Mouse (Mus musculus) hindbrain, embryonic 14.5 days (tissue): ENCODE data around the gene Slitrk5. TPM values are rescaled to one million over a fixed set of nuclear protein-coding genes. Genes with fewer than 3 reads are reported as not detected.
"Not testable (repeated sequence)": the region's sequence is repeated elsewhere in the genome, so short reads cannot be mapped to it uniquely, and the experiment has no call there.

Experiments
- ATAC-seq: fragments of 200-750 bp; cut with Nextera tagmentation; 2 replicates; pipeline ENCODE4 v1.8.0; 2017; ENCODE audit warnings: moderate number of reproducible peaks, mild to moderate bottlenecking, moderate TSS enrichment, moderate library complexity; ENCODE audit not compliant: low FRiP score
- DNase-seq: peaks from one replicate; pipeline ENCODE4 v3.0.0-alpha.2; 2015; ENCODE audit warnings: low spot score
- H3K27ac ChIP-seq: fragments of 300-500 bp; sonication (generic); 2 replicates; pipeline ENCODE4 v1.5.1; 2014; ENCODE audit warnings: mild to moderate bottlenecking, moderate library complexity
- H3K27me3 ChIP-seq: fragments of 300-500 bp; sonication (generic); 2 replicates; pipeline ENCODE4 v1.6.1; 2014; ENCODE audit warnings: mild to moderate bottlenecking, low read length, mixed read lengths; ENCODE audit not compliant: control insufficient read depth, insufficient read depth
- H3K36me3 ChIP-seq: fragments of 300-500 bp; sonication (generic); replicated peaks from 2 replicates; pipeline ENCODE4 v1.6.1; 2014; ENCODE audit not compliant: control insufficient read depth, insufficient read depth
- H3K4me1 ChIP-seq: fragments of 300-500 bp; sonication (generic); replicated peaks from 2 replicates; pipeline ENCODE4 v1.6.1; 2014; ENCODE audit warnings: antibody characterized with exemption, low read length, mixed read lengths; ENCODE audit not compliant: control insufficient read depth, insufficient read depth
- H3K4me2 ChIP-seq: fragments of 300-500 bp; sonication (generic); replicated peaks from 2 replicates; pipeline ENCODE4 v1.6.1; 2014; ENCODE audit warnings: mild to moderate bottlenecking, moderate library complexity
- H3K4me3 ChIP-seq: fragments of 300-500 bp; sonication (generic); replicated peaks from 2 replicates; pipeline ENCODE4 v1.5.1; 2014; ENCODE audit warnings: mild to moderate bottlenecking, low read length
- H3K9ac ChIP-seq: fragments of 300-500 bp; sonication (generic); 2 replicates; pipeline ENCODE4 v1.6.1; 2014
- H3K9me3 ChIP-seq: fragments of 300-500 bp; sonication (generic); 2 replicates; pipeline ENCODE4 v1.6.1; 2016; ENCODE audit warnings: low read length; ENCODE audit not compliant: control insufficient read depth
- WGBS: fragments of 180-500 bp; shearing (Covaris S2); extraction: QIAGEN DNeasy Blood & Tissue Kit; methylation state at CpG from one replicate; pipeline ENCODE4 v1.1.7; 2014; 5-methylcytosine and 5-hydroxymethylcytosine counted together
- polyA plus RNA-seq: library from polyadenylated mRNA; unstranded; fragments of >200 nt; fragmentation: Nextera tagmentation; extraction: Ambion mirVana; gene quantifications from 2 replicates; pipeline ENCODE4 v1.2.1, GENCODE M21; 2014

The Slitrk5 gene
- polyA plus RNA-seq, 1 experiment from 2014 or later = 32.5 TPM

DNA sequence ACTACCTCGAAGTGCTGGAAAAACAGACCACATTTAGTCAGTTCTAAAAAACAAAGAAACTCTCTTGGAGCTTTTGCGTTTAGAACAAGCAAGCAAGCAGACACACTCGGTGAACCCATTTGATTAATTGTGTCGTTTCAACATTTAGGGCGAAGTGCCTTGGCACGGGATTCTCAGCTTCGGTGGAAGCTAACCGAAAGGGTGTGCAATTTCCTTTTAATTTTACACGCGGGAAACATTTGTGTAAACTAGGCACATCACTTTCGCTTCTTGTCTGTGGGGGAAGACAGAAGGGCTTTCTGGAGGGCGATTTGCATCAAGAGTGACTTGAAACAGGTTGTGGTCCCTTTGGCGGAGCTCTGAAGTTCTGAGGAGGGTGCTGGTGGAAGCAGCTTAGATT, 6.9 kb downstream of the Slitrk5 start:
- peak; percentile 52 for DNase-seq
- 0 out of 2 replicates have a peak, but pooled peaks cover 5% of the 10 kb centered on the region for H3K27me3 ChIP-seq
- peak overlapping the region; percentile 38 for H3K4me3 ChIP-seq
- ATAC-seq = no peak
- H3K9me3 ChIP-seq = no peaks in the 10 kb centered on the region
- H3K27ac ChIP-seq = no peak overlapping the region
- peaks cover 27% of the 10 kb centered on the region for H3K4me1 ChIP-seq
- H3K36me3 ChIP-seq = peaks cover 17% of the 10 kb centered on the region; the same call in 1 of the 2 replicates
- peak overlapping the region; percentile 56 for H3K9ac ChIP-seq
- peak overlapping the region; percentile 81 for H3K4me2 ChIP-seq
- WGBS = 13% methylated on average over 13 of the region's 13 CpGs

- H3K27ac ChIP-seq = no peak overlapping the region
- no peak overlapping the region for H3K4me2 ChIP-seq
- H3K4me3 ChIP-seq = no peak overlapping the region
- peaks cover 27% of the 10 kb centered on the region for H3K4me1 ChIP-seq
- 0 out of 2 replicates have a peak, but pooled peaks cover 5% of the 10 kb centered on the region for H3K27me3 ChIP-seq
- no peak overlapping the region for H3K9ac ChIP-seq
- H3K9me3 ChIP-seq = no peaks in the 10 kb centered on the region
- DNase-seq (no peak), ATAC-seq (no peak)
- H3K36me3 ChIP-seq = peaks cover 17% of the 10 kb centered on the region; the same call in 1 of the 2 replicates
- WGBS = 64% methylated on average over 4 of the region's 4 CpGs
Observed at GRCm38 (mm10) chr14:111683543-111683942, 8.6 kb downstream of the Slitrk5 start.

DNA sequence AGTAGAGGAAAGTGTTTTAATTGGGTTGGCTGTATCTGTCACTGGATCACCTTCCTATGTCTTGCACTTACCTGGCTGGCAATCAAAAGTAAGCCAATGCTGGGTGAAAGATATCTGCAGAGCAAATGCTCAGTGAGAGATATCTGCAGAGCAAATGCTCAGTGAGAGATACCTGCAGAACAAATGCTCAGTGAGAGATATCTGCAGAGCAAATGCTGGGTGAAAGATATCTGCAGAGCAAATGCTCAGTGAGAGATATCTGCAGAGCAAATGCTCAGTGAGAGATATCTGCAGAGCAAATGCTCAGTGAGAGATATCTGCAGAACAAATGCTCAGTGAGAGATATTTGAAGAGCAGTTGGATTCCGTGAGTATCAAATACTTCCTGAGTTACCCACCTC, 15.2 kb downstream of the Slitrk5 start:
- H3K4me1 ChIP-seq, DNase-seq, H3K27me3 ChIP-seq, ATAC-seq, H3K4me2 ChIP-seq, H3K36me3 ChIP-seq, H3K4me3 ChIP-seq, H3K27ac ChIP-seq, H3K9ac ChIP-seq, H3K9me3 ChIP-seq: not testable (repeated sequence)
- 82% methylated on average over 1 of the region's 1 CpGs for WGBS

DNA sequence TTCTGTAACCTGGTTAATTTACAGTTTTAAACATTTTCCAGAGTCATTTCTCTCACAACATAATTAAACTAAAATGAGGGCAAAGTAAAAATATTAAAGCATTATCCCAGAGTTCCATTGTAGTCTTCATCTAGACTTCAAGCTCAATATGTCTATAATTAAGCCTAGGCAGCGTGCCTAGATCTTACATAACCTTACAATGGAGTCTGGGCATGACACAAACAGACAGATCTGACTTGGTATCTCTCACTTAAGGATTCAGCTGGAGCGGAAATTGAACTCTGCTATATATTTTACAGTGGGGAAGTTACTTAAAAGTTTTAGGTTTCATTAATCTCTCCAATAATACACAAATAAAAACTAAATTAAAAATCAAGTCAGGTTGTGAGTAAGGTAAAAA, 54.9 kb downstream of the Slitrk5 start:
- no peak for ATAC-seq
- Histone ChIP-seq H3K9me3 (no peaks in the 10 kb centered on the region), H3K27me3 (no peaks in the 10 kb centered on the region), H3K36me3 (no peaks in the 10 kb centered on the region), H3K9ac (no peak overlapping the region), H3K27ac (no peak overlapping the region), H3K4me1 (no peaks in the 10 kb centered on the region), H3K4me3 (no peak overlapping the region), H3K4me2 (no peak overlapping the region)
- no peak for DNase-seq
- 83% methylated on average over 2 of the region's 2 CpGs for WGBS
